Mouse (Mus musculus): ENCODE results near the gene Olfr920.

The Olfr920 gene

DNA sequence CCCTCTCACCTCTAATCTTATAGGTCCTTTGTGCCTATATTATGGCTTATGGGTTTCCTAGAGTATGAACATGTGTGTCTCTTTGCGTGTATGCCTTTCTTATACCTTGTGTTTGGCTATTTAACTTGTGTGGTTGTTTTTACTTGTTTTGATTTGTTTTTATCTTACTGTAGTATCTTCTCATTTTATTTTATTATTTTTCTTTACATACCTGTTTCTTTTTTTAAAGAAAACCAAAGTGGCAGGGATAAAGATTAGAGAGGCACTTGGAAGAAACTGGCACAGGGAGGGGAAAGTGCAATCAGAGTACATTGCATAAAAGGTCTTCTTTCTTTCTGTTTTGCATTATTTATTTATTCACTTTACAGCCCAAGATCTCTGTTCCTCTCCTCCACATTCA is at the start of gene Olfr920:
Gene Olfr920 (plus strand): TSS at position 301 of the 400 bp plus-strand sequence.
- no peak for DNase-seq

DNA sequence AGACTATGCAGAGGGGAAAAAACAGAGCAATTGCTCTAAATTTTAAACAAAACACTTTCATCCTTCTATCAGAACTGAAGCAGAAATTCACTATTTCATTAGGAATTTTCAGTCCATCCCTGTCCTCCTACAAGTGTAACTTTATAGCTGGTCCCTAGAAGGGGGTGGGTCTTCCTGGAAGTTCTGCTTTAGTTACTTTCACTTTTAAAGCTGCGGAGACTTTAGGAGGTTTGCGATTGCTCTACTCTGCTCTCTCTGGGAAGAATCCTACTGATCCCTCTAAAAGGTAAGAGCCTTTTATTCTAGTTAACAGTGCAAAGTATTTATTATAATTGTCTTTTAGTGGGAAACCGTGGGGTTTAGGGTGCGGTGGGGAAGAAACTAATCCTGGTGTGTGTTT is 34.0 kb upstream of the Olfr920 start, which contains the start of gene Vwa5a:
Gene Vwa5a (plus strand): TSS at position 167 of the 400 bp plus-strand sequence.
- no peak for DNase-seq

DNA sequence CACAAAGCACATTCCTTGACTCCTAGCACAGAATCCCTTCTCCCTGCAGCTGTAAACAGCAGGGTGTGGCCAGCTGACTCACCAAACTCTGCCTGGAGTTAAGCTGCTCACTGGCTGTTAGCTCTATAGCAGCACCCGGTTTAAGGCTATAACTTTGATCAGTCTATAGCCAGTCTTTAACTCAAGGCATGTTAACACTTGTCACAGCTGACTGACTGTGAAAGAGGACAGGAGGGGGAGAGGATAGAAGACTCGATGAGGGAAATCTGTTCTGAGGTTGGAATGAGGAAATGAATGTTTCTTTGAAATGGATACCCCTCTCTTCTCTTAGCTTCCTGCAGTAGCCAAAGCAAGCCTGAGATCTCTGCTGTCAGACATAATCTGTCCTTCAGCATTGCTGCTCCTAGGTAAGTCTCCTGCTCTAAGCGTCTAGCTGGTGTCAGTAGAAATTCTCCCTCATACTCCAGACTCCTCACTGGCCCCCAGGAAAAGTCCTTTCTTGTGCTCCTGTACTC is 33.1 kb upstream of the Olfr920 start:
- peak; percentile 57 for DNase-seq

DNA sequence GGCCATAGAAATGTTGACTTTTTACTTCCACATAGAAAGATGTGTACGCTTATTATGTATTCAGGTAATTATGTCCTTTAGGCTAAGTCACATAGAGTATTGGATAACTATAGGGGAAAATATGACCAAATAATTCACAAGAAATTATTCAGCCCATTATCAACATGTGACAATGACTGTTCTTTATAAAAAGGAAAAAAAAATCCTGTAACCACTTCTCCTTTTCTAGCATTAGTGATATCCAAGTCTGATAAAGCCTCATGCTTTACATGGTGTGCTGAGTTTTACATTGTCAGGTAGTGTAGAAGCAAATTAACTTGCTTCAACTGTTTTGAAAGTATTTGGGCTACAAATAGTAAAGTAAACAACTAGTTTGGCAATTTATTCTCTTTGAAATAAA is 28.1 kb upstream of the Olfr920 start:
- no peak for DNase-seq

DNA sequence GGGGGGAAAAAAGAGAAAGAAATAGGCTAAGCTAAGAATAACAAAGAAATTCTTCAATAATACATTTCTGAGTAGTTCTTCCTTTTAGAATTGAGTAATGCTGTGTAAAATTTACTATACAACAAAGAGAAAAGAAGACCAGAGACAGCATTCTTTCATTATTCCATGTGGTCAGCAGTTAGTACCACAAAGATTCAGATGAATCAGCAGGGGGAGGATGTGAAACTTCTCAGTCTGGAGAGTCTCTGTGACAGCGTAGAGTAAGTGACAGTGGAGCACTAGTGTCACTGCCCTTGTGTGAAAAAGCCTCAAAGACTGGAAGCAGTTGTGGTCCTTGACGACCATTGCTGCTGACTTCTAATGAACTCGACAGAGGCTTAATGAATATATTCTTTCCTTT is 23.9 kb upstream of the Olfr920 start:
- no peak for DNase-seq

DNA sequence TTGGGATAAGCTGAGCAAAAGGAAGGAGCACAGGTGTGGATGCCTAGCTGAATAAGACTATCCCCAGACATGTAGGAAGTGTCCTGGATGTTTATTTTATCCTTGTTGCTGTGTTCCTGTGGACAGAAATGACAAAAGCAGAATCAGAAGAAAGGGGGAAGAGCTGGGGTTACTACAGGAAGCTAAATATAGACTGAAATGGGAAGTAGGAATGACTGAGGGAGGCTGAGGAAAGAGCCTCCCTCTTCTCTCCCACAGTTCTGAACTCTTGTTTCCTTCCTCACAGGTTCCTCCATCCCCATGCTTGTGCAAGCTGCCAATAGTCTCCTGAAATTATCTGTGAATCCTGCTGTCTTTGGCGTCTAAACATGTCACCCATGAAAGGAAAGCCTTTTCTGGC is 10.7 kb upstream of the Olfr920 start:
- DNase-seq = no peak

DNA sequence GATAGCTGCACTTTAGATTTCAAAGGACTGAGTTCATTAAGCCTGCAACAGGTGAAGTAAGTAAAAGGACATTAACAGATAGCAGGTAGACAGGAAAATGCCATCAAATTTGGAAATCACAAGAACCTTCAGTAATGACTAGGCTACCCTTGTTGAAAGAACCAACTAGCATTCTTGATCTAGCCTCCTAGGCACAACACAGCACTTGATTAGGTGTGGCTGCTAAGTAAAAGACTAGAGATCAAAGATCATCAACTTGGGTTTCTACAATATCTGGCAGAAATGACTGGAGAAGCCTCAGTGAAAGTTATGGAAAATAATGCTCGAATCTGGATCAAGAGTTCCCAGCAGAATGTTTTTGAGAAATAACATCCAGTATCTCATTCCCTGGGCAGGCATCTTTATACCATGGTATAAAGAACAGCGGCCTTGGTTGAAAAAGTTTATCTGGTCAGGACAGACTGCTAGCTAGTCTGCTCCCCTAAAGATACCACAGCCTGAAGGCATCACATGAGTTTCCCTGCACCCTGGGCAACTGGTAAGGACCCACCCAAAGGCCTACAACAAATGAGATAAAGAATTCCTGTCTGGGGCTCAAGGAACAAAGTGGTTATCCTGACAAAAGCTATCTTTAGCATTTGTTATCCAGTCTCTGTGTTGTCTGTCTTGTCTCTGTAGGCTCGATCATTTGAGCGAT is 7.3 kb upstream of the Olfr920 start:
- peak; percentile 46 for DNase-seq

DNA sequence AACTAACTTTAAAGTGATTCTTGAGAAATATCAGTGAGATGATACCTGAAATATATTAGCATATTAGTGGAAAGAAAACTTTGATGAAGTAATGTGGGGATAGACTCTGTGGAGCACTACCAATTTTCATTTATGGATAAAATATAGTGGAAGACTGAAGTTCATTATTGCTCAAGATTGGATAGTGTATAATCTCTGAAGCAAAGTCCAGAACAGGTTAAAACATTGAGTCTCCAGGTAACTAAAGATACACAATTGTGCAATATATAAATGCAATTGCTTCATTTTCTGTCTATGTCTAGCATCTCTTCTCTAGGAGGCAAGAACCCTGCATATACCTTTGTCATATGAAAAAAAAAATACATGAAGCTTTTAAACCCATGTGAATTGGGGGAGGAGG is 20.7 kb downstream of the Olfr920 start, which contains the start of gene Olfr921:
Gene Olfr921 (plus strand): TSS at position 301 of the 400 bp plus-strand sequence.
- DNase-seq = no peak

DNA sequence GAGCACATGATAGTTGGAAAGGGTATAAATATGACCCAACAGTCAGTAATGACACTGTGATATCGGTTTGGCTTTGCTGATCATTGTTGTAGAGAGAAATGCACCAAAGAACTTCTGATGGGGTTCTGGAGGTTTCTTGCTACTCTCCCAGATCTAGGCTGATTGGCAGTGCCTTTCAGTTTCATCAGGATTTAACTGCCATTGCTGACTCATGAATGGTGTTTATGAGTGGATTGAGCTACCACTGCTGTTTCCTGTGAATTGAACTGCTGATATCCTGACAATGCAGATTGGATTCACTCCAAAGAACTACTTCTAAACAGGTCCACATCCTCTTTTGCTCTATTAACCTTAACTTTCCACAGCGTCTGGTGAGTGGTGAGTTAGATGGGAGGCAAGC is 40.6 kb downstream of the Olfr920 start:
- no peak for DNase-seq

DNA sequence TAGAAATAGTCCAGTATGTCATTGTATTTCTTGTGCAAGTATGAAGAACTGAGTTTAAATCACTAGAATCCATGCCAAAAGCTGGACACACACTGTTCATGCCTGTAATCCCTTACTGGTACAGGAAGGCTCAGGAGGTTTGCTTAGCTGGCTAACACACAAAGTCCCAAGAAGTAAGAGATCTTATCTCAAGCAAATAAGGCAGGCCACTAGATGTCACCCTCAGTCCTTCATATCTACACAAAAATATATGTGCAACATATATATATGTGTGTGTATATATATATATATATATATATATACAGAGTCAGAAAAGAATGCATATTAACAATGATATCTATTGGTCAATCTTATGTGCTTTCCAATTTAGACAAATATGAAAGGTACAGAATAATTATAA is 53.6 kb downstream of the Olfr920 start:
- no peak for DNase-seq

All from liver (tissue).